Mouse (Mus musculus) myocyte (in vitro differentiated cells): Measurements from ENCODE around the gene Smco1. TPM values are rescaled to one million over a fixed set of nuclear protein-coding genes. Genes with fewer than 3 reads are reported as not detected.

ENCODE experiments used
- H3K27me3 ChIP-seq: one replicate; pipeline ENCODE4 v1.6.1; 2011; ENCODE audit not compliant: control insufficient read depth, insufficient read depth, insufficient read length
- H3K36me3 ChIP-seq: one replicate; pipeline ENCODE4 v1.6.1; 2011; ENCODE audit not compliant: control insufficient read depth, insufficient read depth
- H3K4me2 ChIP-seq: one replicate; pipeline ENCODE4 v1.6.1; 2011; ENCODE audit warnings: low read depth, control low read depth
- H3K4me3 ChIP-seq: one replicate; pipeline ENCODE4 v1.5.1; 2011; ENCODE audit warnings: mild to moderate bottlenecking, control low read depth, moderate library complexity
- H3K79me2 ChIP-seq: one replicate; pipeline ENCODE4 v1.6.1; 2011; ENCODE audit not compliant: control insufficient read depth, insufficient read depth
- H3ac ChIP-seq: one replicate; pipeline ENCODE4 v1.6.1; 2011; ENCODE audit not compliant: control insufficient read depth, insufficient read length
- CEBPB ChIP-seq: IDR thresholded peaks from 2 replicates; pipeline ENCODE4 v1.6.1; 2011; ENCODE audit warnings: mild to moderate bottlenecking, moderate library complexity; ENCODE audit not compliant: poor library complexity, insufficient read depth, severe bottlenecking
- E2F4 ChIP-seq: IDR thresholded peaks from one replicate; pipeline ENCODE4 v1.6.1; 2011; ENCODE audit warnings: mild to moderate bottlenecking, control low read depth, moderate library complexity; ENCODE audit not compliant: insufficient read depth
- MAX ChIP-seq: IDR thresholded peaks from one replicate; pipeline ENCODE4 v1.6.1; 2011; ENCODE audit warnings: low read depth, mild to moderate bottlenecking, control low read depth
- MYOD1 ChIP-seq, 3 experiments: IDR thresholded peaks; one replicate each; pipeline ENCODE4 v1.6.1; 2011; ENCODE audit warnings: control low read depth in 2 of 3, low read depth in 2 of 3, mild to moderate bottlenecking in 2 of 3, moderate library complexity in 1 of 3; ENCODE audit not compliant: insufficient read length in 2 of 3, control insufficient read depth in 1 of 3
- MYOG ChIP-seq, 3 experiments: IDR thresholded peaks; one replicate each; pipeline ENCODE4 v1.6.1; 2011; ENCODE audit warnings: control low read depth in 2 of 3, low read depth in 2 of 3, mild to moderate bottlenecking in 2 of 3; ENCODE audit not compliant: insufficient read length in 2 of 3, control insufficient read depth in 1 of 3, insufficient read depth in 1 of 3
- POLR2A ChIP-seq: IDR thresholded peaks from one replicate; pipeline ENCODE4 v1.6.1; 2011; ENCODE audit warnings: low read depth, mild to moderate bottlenecking, control low read depth, moderate library complexity; ENCODE audit not compliant: insufficient read length
- POLR2AphosphoS2 ChIP-seq: IDR thresholded peaks from one replicate; pipeline ENCODE4 v1.6.1; 2011; ENCODE audit warnings: low read depth, control low read depth; ENCODE audit not compliant: insufficient read length
- REST ChIP-seq: IDR thresholded peaks from one replicate; pipeline ENCODE4 v1.6.1; 2011; ENCODE audit warnings: mild to moderate bottlenecking, control low read depth, moderate library complexity; ENCODE audit not compliant: insufficient read depth, insufficient read length
- SRF ChIP-seq: IDR thresholded peaks from one replicate; pipeline ENCODE4 v1.6.1; 2011; ENCODE audit warnings: low read depth; ENCODE audit not compliant: control insufficient read depth, insufficient read length
- TCF12 ChIP-seq: IDR thresholded peaks from one replicate; pipeline ENCODE4 v1.6.1; 2011; ENCODE audit warnings: mild to moderate bottlenecking, control low read depth; ENCODE audit not compliant: poor library complexity, insufficient read depth, severe bottlenecking
- TCF3 ChIP-seq: IDR thresholded peaks from one replicate; pipeline ENCODE4 v1.6.1; 2011; ENCODE audit warnings: low read depth, control low read depth; ENCODE audit not compliant: insufficient read length
- USF1 ChIP-seq: IDR thresholded peaks from one replicate; pipeline ENCODE4 v1.6.1; 2011; ENCODE audit warnings: low read depth, mild to moderate bottlenecking, control low read depth, moderate library complexity
- polyA plus RNA-seq: library from polyadenylated mRNA; unstranded; fragments of >200 nt; fragmentation: generic; extraction: Trizol; gene quantifications from one replicate; pipeline ENCODE4 v1.2.1, GENCODE M21; 2012; ENCODE audit warnings: missing spikeins

Gene Smco1
- polyA plus RNA-seq, 1 experiment = not detected

DNA sequence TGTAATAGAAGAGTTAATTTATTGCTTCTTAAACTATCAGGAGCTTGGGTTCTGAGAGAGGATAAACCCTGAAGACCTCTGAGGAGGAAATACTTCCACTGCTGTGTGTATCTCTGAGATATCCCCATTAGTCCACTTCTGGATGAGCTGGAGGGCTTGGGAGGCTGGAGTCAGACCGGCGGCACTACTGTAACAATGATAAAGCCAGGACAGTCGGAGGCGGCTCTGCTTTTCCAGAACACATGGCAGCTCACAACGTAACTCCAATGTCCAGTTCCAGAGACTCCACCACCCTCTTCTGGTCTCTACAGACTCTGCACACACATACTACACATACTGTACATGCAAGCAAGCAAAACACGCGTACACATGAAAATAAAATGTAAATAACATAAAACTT is 32.6 kb downstream of the Smco1 start:
- H3ac ChIP-seq = no peak overlapping the region
- H3K4me2 ChIP-seq = no peak overlapping the region
- no peaks in the 10 kb centered on the region for H3K79me2 ChIP-seq
- no peak for TF ChIP-seq MAX
- TF ChIP-seq TCF3 = no peak
- no peak for TF ChIP-seq SRF
- H3K36me3 ChIP-seq = peaks cover 12% of the 10 kb centered on the region
- H3K4me3 ChIP-seq = no peak overlapping the region
- no peaks in the 10 kb centered on the region for H3K27me3 ChIP-seq

DNA sequence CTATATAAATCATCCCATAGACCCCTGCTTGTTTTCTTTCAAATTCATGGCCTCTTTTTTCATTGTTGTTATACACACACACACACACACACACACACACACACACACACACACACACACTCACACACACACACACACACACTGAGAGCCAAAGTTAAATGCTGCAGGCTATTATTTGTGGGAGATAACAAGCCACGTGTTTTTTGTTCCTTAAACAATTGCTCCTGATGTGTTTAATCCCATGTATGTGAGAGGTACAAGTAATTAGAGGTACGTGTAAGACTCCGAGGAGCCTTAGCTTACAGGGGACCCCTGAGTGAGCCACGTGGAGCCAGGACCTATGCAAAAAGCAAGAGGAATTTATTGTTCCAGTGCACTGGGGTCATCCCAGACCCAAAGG is 40.7 kb downstream of the Smco1 start:
- no peak for TF ChIP-seq POLR2A
- no peak for TF ChIP-seq MYOG (IDR thresholded peaks at IDR 0.05; ENCODE audit: control insufficient read depth in 1 of 3, insufficient read depth in 1 of 3, insufficient read length in 2 of 3, low read depth in 2 of 3)
- no peak for TF ChIP-seq POLR2AphosphoS2
- TF ChIP-seq E2F4 = no peak
- Histone ChIP-seq H3ac (no peak overlapping the region), H3K79me2 (no peaks in the 10 kb centered on the region)

DNA sequence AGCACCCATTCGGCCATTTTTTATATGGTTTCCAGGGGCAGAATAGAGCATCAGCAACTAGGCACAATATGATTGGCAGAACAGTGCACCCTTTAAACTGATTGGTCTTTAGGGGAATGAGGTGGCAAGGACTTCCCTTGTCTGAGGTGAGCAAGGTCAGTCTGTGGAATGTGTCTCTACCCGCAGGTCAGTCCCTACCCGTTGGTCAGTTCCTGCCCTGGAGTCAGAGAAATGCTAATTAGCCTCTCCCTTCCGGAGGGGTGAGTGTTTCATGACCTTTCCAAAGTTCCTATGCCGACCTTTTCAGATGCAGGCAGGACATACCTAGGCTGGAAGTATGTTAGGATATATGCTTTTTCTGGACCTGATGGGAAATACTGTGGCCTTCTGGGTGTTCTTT is 41.1 kb downstream of the Smco1 start:
- TF ChIP-seq MYOD1 (IDR thresholded peaks at IDR 0.05; ENCODE audit: control insufficient read depth in 1 of 3, insufficient read length in 2 of 3, low read depth in 2 of 3) = no peak
- no peak for TF ChIP-seq CEBPB
- TF ChIP-seq POLR2A = no peak
- no peak for TF ChIP-seq MYOG (IDR thresholded peaks at IDR 0.05; ENCODE audit: control insufficient read depth in 1 of 3, insufficient read depth in 1 of 3, insufficient read length in 2 of 3, low read depth in 2 of 3)
- no peak for TF ChIP-seq MAX
- no peak for TF ChIP-seq REST
- TF ChIP-seq E2F4 = no peak
- TF ChIP-seq USF1 = no peak
- no peak for TF ChIP-seq POLR2AphosphoS2
- TF ChIP-seq TCF3 = no peak
- no peaks in the 10 kb centered on the region for H3K79me2 ChIP-seq
- H3K27me3 ChIP-seq = no peaks in the 10 kb centered on the region
- no peak overlapping the region for H3K4me2 ChIP-seq
- no peaks in the 10 kb centered on the region for H3K36me3 ChIP-seq
- H3ac ChIP-seq = no peak overlapping the region
- H3K4me3 ChIP-seq = no peak overlapping the region

More for the DNA sequence above, 40.7 kb downstream of the Smco1 start:
- Histone ChIP-seq H3K27me3 (no peaks in the 10 kb centered on the region), H3K4me2 (no peak overlapping the region), H3K4me3 (no peak overlapping the region), H3K36me3 (no peaks in the 10 kb centered on the region)

DNA sequence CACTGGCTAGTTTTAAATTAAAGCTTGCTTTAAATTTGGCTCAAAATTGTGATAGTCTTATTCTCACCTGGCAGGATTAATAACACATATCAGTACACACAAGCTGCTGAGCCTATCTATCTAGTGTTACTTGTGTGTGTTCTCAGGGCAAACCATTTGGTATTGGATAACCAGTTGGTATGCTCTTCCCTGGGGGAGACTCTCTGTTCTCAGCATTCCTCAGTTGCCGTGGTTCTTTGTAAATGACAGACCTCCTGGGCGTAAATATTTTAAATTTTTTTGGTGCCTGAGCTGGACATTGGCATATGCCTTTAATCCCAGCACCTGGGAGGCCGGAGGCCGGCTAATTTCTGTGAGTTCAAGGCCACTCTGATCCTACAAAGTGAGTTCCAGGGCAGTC is 41.6 kb downstream of the Smco1 start:
- no peak overlapping the region for H3ac ChIP-seq
- H3K27me3 ChIP-seq = no peaks in the 10 kb centered on the region
- no peaks in the 10 kb centered on the region for H3K79me2 ChIP-seq
- no peak overlapping the region for H3K4me3 ChIP-seq
- H3K36me3 ChIP-seq = no peaks in the 10 kb centered on the region
- TF ChIP-seq MAX (no peak), E2F4 (no peak), MYOG (IDR thresholded peaks at IDR 0.05; ENCODE audit: control insufficient read depth in 1 of 3, insufficient read depth in 1 of 3, insufficient read length in 2 of 3, low read depth in 2 of 3) (no peak), REST (no peak), TCF12 (no peak), CEBPB (no peak), POLR2AphosphoS2 (no peak), USF1 (no peak), TCF3 (no peak), SRF (no peak), MYOD1 (IDR thresholded peaks at IDR 0.05; ENCODE audit: control insufficient read depth in 1 of 3, insufficient read length in 2 of 3, low read depth in 2 of 3) (no peak), POLR2A (no peak)
- no peak overlapping the region for H3K4me2 ChIP-seq

DNA sequence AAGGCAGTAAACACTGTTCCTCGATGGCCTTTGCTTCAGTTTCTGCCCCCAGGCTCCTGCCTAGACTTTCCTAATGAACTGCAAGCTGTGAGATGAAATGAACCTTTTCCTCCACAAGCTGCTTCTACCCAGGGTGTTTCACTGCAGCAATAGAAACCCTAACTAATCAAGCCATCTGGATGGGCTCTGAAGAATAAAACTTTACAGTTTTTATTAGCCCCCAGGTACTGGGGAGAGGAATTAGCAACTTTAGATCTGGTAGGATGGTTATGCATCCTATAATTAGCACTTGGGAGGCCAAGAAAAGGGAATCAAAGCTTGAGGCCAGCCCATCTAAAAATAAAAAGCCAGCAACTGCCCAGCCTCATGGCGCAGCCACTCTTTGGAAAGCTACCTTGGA is 45.3 kb downstream of the Smco1 start:
- Histone ChIP-seq H3K4me3 (no peak overlapping the region), H3K4me2 (no peak overlapping the region), H3ac (no peak overlapping the region), H3K36me3 (no peaks in the 10 kb centered on the region), H3K27me3 (no peaks in the 10 kb centered on the region), H3K79me2 (no peaks in the 10 kb centered on the region)
- no peak for TF ChIP-seq CEBPB
- no peak for TF ChIP-seq MYOD1 (IDR thresholded peaks at IDR 0.05; ENCODE audit: control insufficient read depth in 1 of 3, insufficient read length in 2 of 3, low read depth in 2 of 3)
- TF ChIP-seq MAX = no peak
- TF ChIP-seq MYOG (IDR thresholded peaks at IDR 0.05; ENCODE audit: control insufficient read depth in 1 of 3, insufficient read depth in 1 of 3, insufficient read length in 2 of 3, low read depth in 2 of 3) = no peak
- no peak for TF ChIP-seq TCF12
- TF ChIP-seq SRF = no peak
- no peak for TF ChIP-seq POLR2AphosphoS2
- no peak for TF ChIP-seq REST
- TF ChIP-seq POLR2A = no peak
- TF ChIP-seq TCF3 = no peak
- TF ChIP-seq E2F4 = no peak
- no peak for TF ChIP-seq USF1
